Mouse (Mus musculus): Measurements from ENCODE around the gene Cog2. TPM values are rescaled to one million over a fixed set of nuclear protein-coding genes. Genes with fewer than 3 reads are reported as not detected.

The Cog2 gene
- total RNA-seq, 2 experiments from 2014 or later, result 32.8 to 39.1 TPM

GRCm38 (mm10) chr8:124555113-124555750 is 34.7 kb downstream of the Cog2 start:
- intact Hi-C loops (cut with DNase I), result no loop called here
- no peak for DNase-seq (ENCODE audit: extremely low spot score in 1 of 2, low spot score in 2 of 2)

- intact Hi-C loops (cut with DNase I), result no loop called here
- DNase-seq (ENCODE audit: extremely low spot score in 1 of 2, low spot score in 2 of 2), result no peak
Measured at GRCm38 (mm10) chr8:124556164-124556563, 35.6 kb downstream of the Cog2 start.

- intact Hi-C loops (cut with DNase I), result no loop called here
- peak; percentile 57 to 67 for DNase-seq (ENCODE audit: extremely low spot score in 1 of 2, low spot score in 2 of 2)
Measured at GRCm38 (mm10) chr8:124556658-124557057, 36.1 kb downstream of the Cog2 start.

- intact Hi-C loops (cut with DNase I), result no loop called here
- no peak for DNase-seq (ENCODE audit: extremely low spot score in 1 of 2, low spot score in 2 of 2)
Measured at GRCm38 (mm10) chr8:124557476-124557875, 36.9 kb downstream of the Cog2 start.

- no peak for DNase-seq (ENCODE audit: extremely low spot score in 1 of 2, low spot score in 2 of 2)
- intact Hi-C loops (cut with DNase I), result no loop called here
Measured at GRCm38 (mm10) chr8:124567126-124567525, 46.6 kb downstream of the Cog2 start.

GRCm38 (mm10) chr8:124567584-124567983 is 47.0 kb downstream of the Cog2 start:
- no peak for DNase-seq (ENCODE audit: extremely low spot score in 1 of 2, low spot score in 2 of 2)
- intact Hi-C loops (cut with DNase I), result no loop called here

GRCm38 (mm10) chr8:124569100-124569499 is 48.5 kb downstream of the Cog2 start:
- DNase-seq (ENCODE audit: extremely low spot score in 1 of 2, low spot score in 2 of 2), result peak in 1 of 2 experiments; percentile 37
- intact Hi-C loops (cut with DNase I), result no loop called here

- intact Hi-C loops (cut with DNase I), result no loop called here
- no peak for DNase-seq (ENCODE audit: extremely low spot score in 1 of 2, low spot score in 2 of 2)
Measured at GRCm38 (mm10) chr8:124569593-124569992, 49.0 kb downstream of the Cog2 start, which contains the start of gene Agt. TSS of gene Agt (minus strand) at chr8:124569706.

GRCm38 (mm10) chr8:124571732-124572429 is 51.3 kb downstream of the Cog2 start:
- DNase-seq (ENCODE audit: extremely low spot score in 1 of 2, low spot score in 2 of 2), result no peak
- intact Hi-C loops (cut with DNase I), result no loop called here

GRCm38 (mm10) chr8:124572430-124572775 is 51.8 kb downstream of the Cog2 start:
- DNase-seq (ENCODE audit: extremely low spot score in 1 of 2, low spot score in 2 of 2), result no peak
- intact Hi-C loops (cut with DNase I), result no loop called here

- peak; percentile 85 to 91 for DNase-seq (ENCODE audit: extremely low spot score in 1 of 2, low spot score in 2 of 2)
- intact Hi-C loops (cut with DNase I), result no loop called here
Measured at GRCm38 (mm10) chr8:124573552-124574340, 53.2 kb downstream of the Cog2 start.

GRCm38 (mm10) chr8:124575811-124576210 is 55.2 kb downstream of the Cog2 start, which contains the start of gene Capn9:
TSS of gene Capn9 (plus strand) at chr8:124576111.
- peak in 1 of 2 experiments; percentile 18 for DNase-seq (ENCODE audit: extremely low spot score in 1 of 2, low spot score in 2 of 2)
- intact Hi-C loops (cut with DNase I), result no loop called here

- intact Hi-C loops (cut with DNase I), result no loop called here
Measured at GRCm38 (mm10) chr8:124576751-124577150, 56.2 kb downstream of the Cog2 start.

GRCm38 (mm10) chr8:124585718-124586425 is 65.3 kb downstream of the Cog2 start:
- intact Hi-C loops (cut with DNase I), result no loop called here
- DNase-seq (ENCODE audit: extremely low spot score in 1 of 2, low spot score in 2 of 2), result peak in 1 of 2 experiments; percentile 30

More at GRCm38 (mm10) chr8:124576751-124577150, 56.2 kb downstream of the Cog2 start:
- peak in 1 of 2 experiments; percentile 12 for DNase-seq (ENCODE audit: extremely low spot score in 1 of 2, low spot score in 2 of 2)

- intact Hi-C loops (cut with DNase I), result no loop called here
- DNase-seq (ENCODE audit: extremely low spot score in 1 of 2, low spot score in 2 of 2), result peak in 1 of 2 experiments; percentile 2
Measured at GRCm38 (mm10) chr8:124586556-124586955, 66.0 kb downstream of the Cog2 start.

- intact Hi-C loops (cut with DNase I), result no loop called here
- peak in 1 of 2 experiments; percentile 5 for DNase-seq (ENCODE audit: extremely low spot score in 1 of 2, low spot score in 2 of 2)
Measured at GRCm38 (mm10) chr8:124589393-124589792, 68.8 kb downstream of the Cog2 start.

All from left cerebral cortex, postnatal 10 days (tissue).